Mouse (Mus musculus) MEL (cell line): ENCODE measurements around the gene Polr2l. TPM values are rescaled to one million over a fixed set of nuclear protein-coding genes. Genes with fewer than 3 reads are reported as not detected.

ENCODE experiments used
- DNase-seq: peaks from one replicate; pipeline ENCODE4 v3.0.0; 2011; ENCODE audit warnings: low read depth, low spot score
- H3K27ac ChIP-seq: 2 replicates; pipeline ENCODE4 v1.5.1; 2012; ENCODE audit warnings: low read depth, mild to moderate bottlenecking, control low read depth, low read length, moderate library complexity; ENCODE audit not compliant: control insufficient read depth
- H3K27me3 ChIP-seq, 2 experiments: fragments of 150-350 bp in 1 of 2; sonication (generic) in 1 of 2; 2 replicates each; pipeline ENCODE4 v1.6.1; 2012; ENCODE audit warnings: low read length in 2 of 2, mild to moderate bottlenecking in 2 of 2, improper control_type of control experiment in 1 of 2, moderate library complexity in 1 of 2; ENCODE audit not compliant: insufficient read depth in 2 of 2, control insufficient read depth in 1 of 2
- H3K36me3 ChIP-seq, 2 experiments: 2 replicates each; pipeline ENCODE4 v1.6.1; 2012 to 2014; ENCODE audit warnings: low read length in 2 of 2, improper control_type of control experiment in 1 of 2, inconsistent platforms in 1 of 2, mild to moderate bottlenecking in 1 of 2; ENCODE audit not compliant: insufficient read depth in 2 of 2, control insufficient read depth in 1 of 2
- H3K4me1 ChIP-seq, 2 experiments: fragments of 150-350 bp in 1 of 2; sonication (generic) in 1 of 2; 2 replicates each; pipeline ENCODE4 v1.6.1; 2012; ENCODE audit warnings: low read length in 2 of 2, improper control_type of control experiment in 1 of 2, mild to moderate bottlenecking in 1 of 2; ENCODE audit not compliant: insufficient read depth in 2 of 2, control insufficient read depth in 1 of 2
- H3K4me3 ChIP-seq, 2 experiments: fragments of 150-350 bp in 1 of 2; sonication (generic) in 1 of 2; 2 replicates each; pipeline ENCODE4 v1.5.1; 2012; ENCODE audit warnings: low read depth in 2 of 2, low read length in 2 of 2, mild to moderate bottlenecking in 2 of 2, moderate library complexity in 2 of 2, control low read depth in 1 of 2, improper control_type of control experiment in 1 of 2; ENCODE audit not compliant: control insufficient read depth in 1 of 2, insufficient read depth in 1 of 2
- H3K79me2 ChIP-seq: 2 replicates; pipeline ENCODE4 v1.6.1; 2012; ENCODE audit warnings: mild to moderate bottlenecking, low read length, moderate library complexity; ENCODE audit not compliant: control insufficient read depth, poor library complexity, insufficient read depth
- H3K9ac ChIP-seq: 2 replicates; pipeline ENCODE4 v1.6.1; 2012; ENCODE audit warnings: low read depth, mild to moderate bottlenecking, control low read depth, low read length, moderate library complexity; ENCODE audit not compliant: control insufficient read depth, poor library complexity, severe bottlenecking
- H3K9me3 ChIP-seq: fragments of 150-350 bp; sonication (generic); replicated peaks from 2 replicates; pipeline ENCODE4 v1.6.1; 2012; ENCODE audit warnings: mild to moderate bottlenecking, low read length, improper control_type of control experiment, moderate library complexity; ENCODE audit not compliant: insufficient read depth
- BHLHE40 ChIP-seq: IDR thresholded peaks from 2 replicates; pipeline ENCODE4 v1.6.1; 2012; ENCODE audit warnings: low read depth, mild to moderate bottlenecking, inconsistent platforms, low read length, improper control_type of control experiment, borderline replicate concordance
- CHD1 ChIP-seq: IDR thresholded peaks from 2 replicates; pipeline ENCODE4 v1.6.1; 2012; ENCODE audit warnings: low read depth, mild to moderate bottlenecking, inconsistent platforms, low read length, improper control_type of control experiment
- CTCF ChIP-seq, 3 experiments: IDR thresholded peaks in 2 of 3; conservative IDR thresholded peaks in 1 of 3; 2 replicates each; pipeline ENCODE4 v1.5.1; 2011 to 2012; ENCODE audit warnings: low read length in 3 of 3, low read depth in 2 of 3, mild to moderate bottlenecking in 2 of 3, improper control_type of control experiment in 1 of 3, inconsistent platforms in 1 of 3, mixed read lengths in 1 of 3, moderate library complexity in 1 of 3; ENCODE audit not compliant: control insufficient read depth in 1 of 3, insufficient read depth in 1 of 3, poor library complexity in 1 of 3, severe bottlenecking in 1 of 3
- EP300 ChIP-seq, 2 experiments: IDR thresholded peaks; 2 replicates each; pipeline ENCODE4 v1.6.1; 2011; ENCODE audit warnings: improper control_type of control experiment in 2 of 2, low read length in 2 of 2, low read depth in 1 of 2, mild to moderate bottlenecking in 1 of 2
- ETS1 ChIP-seq: IDR thresholded peaks from 2 replicates; pipeline ENCODE4 v1.6.1; 2012; ENCODE audit warnings: low read depth, mild to moderate bottlenecking, inconsistent platforms, low read length, improper control_type of control experiment, moderate library complexity
- GABPA ChIP-seq: IDR thresholded peaks from 2 replicates; pipeline ENCODE4 v1.6.1; 2012; ENCODE audit warnings: low read depth, mild to moderate bottlenecking, inconsistent platforms, low read length, improper control_type of control experiment, moderate library complexity
- GATA1 ChIP-seq: IDR thresholded peaks from 2 replicates; pipeline ENCODE4 v1.6.1; 2011; ENCODE audit warnings: low read depth, low read length, improper control_type of control experiment
- JUND ChIP-seq: IDR thresholded peaks from 2 replicates; pipeline ENCODE4 v1.6.1; 2011; ENCODE audit warnings: low read depth, mild to moderate bottlenecking, improper control_type of control experiment, low read length
- KAT2A ChIP-seq: conservative IDR thresholded peaks from 2 replicates; pipeline ENCODE4 v1.6.1; 2012; ENCODE audit warnings: low read depth, low read length, improper control_type of control experiment, inconsistent platforms
- MAX ChIP-seq: IDR thresholded peaks from 2 replicates; pipeline ENCODE4 v1.6.1; 2011; ENCODE audit warnings: low read length, improper control_type of control experiment
- MAZ ChIP-seq: IDR thresholded peaks from 2 replicates; pipeline ENCODE4 v1.6.1; 2012; ENCODE audit warnings: low read depth, mild to moderate bottlenecking, inconsistent platforms, low read length, improper control_type of control experiment
- MXI1 ChIP-seq: IDR thresholded peaks from 2 replicates; pipeline ENCODE4 v1.6.1; 2011; ENCODE audit warnings: mild to moderate bottlenecking, low read depth, low read length, improper control_type of control experiment
- MYB ChIP-seq: IDR thresholded peaks from 2 replicates; pipeline ENCODE4 v1.6.1; 2011; ENCODE audit warnings: mild to moderate bottlenecking, low read depth, low read length, improper control_type of control experiment
- MYC ChIP-seq: IDR thresholded peaks from 2 replicates; pipeline ENCODE4 v1.6.1; 2011; ENCODE audit warnings: low read depth, mild to moderate bottlenecking, low read length, improper control_type of control experiment, moderate library complexity
- NELFE ChIP-seq: IDR thresholded peaks from 2 replicates; pipeline ENCODE4 v1.6.1; 2011; ENCODE audit warnings: low read depth, low read length, improper control_type of control experiment
- NRF1 ChIP-seq: IDR thresholded peaks from 2 replicates; pipeline ENCODE4 v1.6.1; 2014; ENCODE audit warnings: low read depth, mild to moderate bottlenecking, inconsistent platforms, low read length, improper control_type of control experiment, moderate library complexity; ENCODE audit not compliant: poor library complexity, insufficient read depth, severe bottlenecking
- POLR2A ChIP-seq, 2 experiments: IDR thresholded peaks; 2 replicates each; pipeline ENCODE4 v1.6.1; 2011 to 2012; ENCODE audit warnings: low read length in 2 of 2, mild to moderate bottlenecking in 2 of 2, control low read depth in 1 of 2, improper control_type of control experiment in 1 of 2, low read depth in 1 of 2, moderate library complexity in 1 of 2; ENCODE audit not compliant: control insufficient read depth in 1 of 2, insufficient read depth in 1 of 2, poor library complexity in 1 of 2
- POLR2AphosphoS2 ChIP-seq: IDR thresholded peaks from 2 replicates; pipeline ENCODE4 v1.6.1; 2011; ENCODE audit warnings: low read length, improper control_type of control experiment
- POLR2AphosphoS5 ChIP-seq: IDR thresholded peaks from 2 replicates; pipeline ENCODE4 v1.6.1; 2012; ENCODE audit warnings: low read depth, borderline replicate concordance, mild to moderate bottlenecking, inconsistent platforms, low read length, moderate library complexity, mixed read lengths
- RCOR1 ChIP-seq: IDR thresholded peaks from 2 replicates; pipeline ENCODE4 v1.6.1; 2012; ENCODE audit warnings: low read depth, mild to moderate bottlenecking, inconsistent platforms, low read length, improper control_type of control experiment
- SIN3A ChIP-seq: IDR thresholded peaks from 2 replicates; pipeline ENCODE4 v1.6.1; 2012; ENCODE audit warnings: low read length, improper control_type of control experiment, inconsistent platforms
- SMC3 ChIP-seq: IDR thresholded peaks from 2 replicates; pipeline ENCODE4 v1.6.1; 2011; ENCODE audit warnings: low read depth, low read length, improper control_type of control experiment
- TAL1 ChIP-seq: IDR thresholded peaks from 2 replicates; pipeline ENCODE4 v1.6.1; 2012; ENCODE audit warnings: mild to moderate bottlenecking, inconsistent platforms, low read length, moderate library complexity, mixed read lengths
- TBP ChIP-seq: IDR thresholded peaks from 2 replicates; pipeline ENCODE4 v1.8.0; 2011; ENCODE audit warnings: low read depth, low read length, improper control_type of control experiment
- TCF12 ChIP-seq: IDR thresholded peaks from 2 replicates; pipeline ENCODE4 v1.6.1; 2014; ENCODE audit warnings: low read depth, mild to moderate bottlenecking, inconsistent platforms, low read length, improper control_type of control experiment, moderate library complexity
- UBTF ChIP-seq: IDR thresholded peaks from 2 replicates; pipeline ENCODE4 v1.6.1; 2012; ENCODE audit warnings: low read depth, mild to moderate bottlenecking, inconsistent platforms, low read length, improper control_type of control experiment, moderate library complexity, borderline replicate concordance; ENCODE audit not compliant: insufficient read depth
- ZC3H11A ChIP-seq: IDR thresholded peaks from 2 replicates; pipeline ENCODE4 v1.6.1; 2012; ENCODE audit warnings: low read depth, mild to moderate bottlenecking, inconsistent platforms, low read length, improper control_type of control experiment
- ZMIZ1 ChIP-seq: IDR thresholded peaks from 2 replicates; pipeline ENCODE4 v1.6.1; 2012; ENCODE audit warnings: low read depth, mild to moderate bottlenecking, inconsistent platforms, low read length, improper control_type of control experiment, moderate library complexity
- ZNF384 ChIP-seq: IDR thresholded peaks from 2 replicates; pipeline ENCODE4 v1.6.1; 2012; ENCODE audit warnings: low read depth, mild to moderate bottlenecking, inconsistent platforms, low read length, improper control_type of control experiment
- polyA plus RNA-seq, 2 experiments: library from polyadenylated mRNA; stranded (reverse) in 1 of 2; unstranded in 1 of 2; fragments of >175 nt in 1 of 2; fragments of >200 nt in 1 of 2; gene quantifications; 2 replicates each; pipeline versions ENCODE4 v1.2.1 to v1.2.4; 2012; ENCODE audit warnings: low replicate concordance in 2 of 2, low read depth in 1 of 2; ENCODE audit not compliant: insufficient read length in 2 of 2, insufficient read depth in 1 of 2, missing spikeins in 1 of 2
- total RNA-seq: library from RNA; depleted of rRNA; stranded (reverse); fragments of 300-350 nt; gene quantifications from 2 replicates; pipeline ENCODE4 v1.2.3, GENCODE M21; 2012

The Polr2l gene
- total and polyA plus RNA-seq, 3 experiments: 82.4 to 114 TPM; not detected in 1

- Histone ChIP-seq H3K9me3 (no peaks in the 10 kb centered on the region), H3K4me1 (peaks cover 0 to 26% of the 10 kb centered on the region in 2 experiments; a peak in 2 of 4 replicates), H3K27ac (no peak overlapping the region), H3K36me3 (peaks cover 15 to 19% of the 10 kb centered on the region in 2 experiments), H3K79me2 (peaks cover 25% of the 10 kb centered on the region), H3K27me3 (no peaks in the 10 kb centered on the region), H3K9ac (no peak overlapping the region), H3K4me3 (no peak overlapping the region)
- DNase-seq: peak; percentile 61
- TF ChIP-seq ZNF384 (no peak), POLR2AphosphoS2 (peak; percentile 82; the same call in 1 of the 2 replicates), SIN3A (no peak), RCOR1 (peak; percentile 12; the same call in 1 of the 2 replicates), EP300 (IDR thresholded peaks at IDR 0.05; ENCODE audit: low read depth in 1 of 2, low read length in 2 of 2) (no peak), MYC (no peak), POLR2A (IDR thresholded peaks at IDR 0.05; ENCODE audit: control insufficient read depth in 1 of 2, insufficient read depth in 1 of 2, low read depth in 1 of 2, low read length in 2 of 2, poor library complexity in 1 of 2) (peak; percentile 47 to 73; a peak in 3 of 4 replicates)
These were observed 23.0 kb downstream of the Polr2l start for GRCm38 (mm10) chr7:141451928-141452327.

GRCm38 (mm10) chr7:141447110-141447991, 27.6 kb downstream of the Polr2l start, which contains the start of gene Rplp2:
Gene Rplp2 (plus strand): TSS chr7:141447370.
- H3K36me3 ChIP-seq: peaks cover 15 to 32% of the 10 kb centered on the region in 2 experiments
- H3K4me3 ChIP-seq: peak within 1 kb of the TSS; percentile 72 to 87
- peak within 1 kb of the TSS; percentile 92 for H3K9ac ChIP-seq
- no peaks in the 10 kb centered on the region for H3K9me3 ChIP-seq
- peaks cover 0 to 36% of the 10 kb centered on the region in 2 experiments; a peak in 2 of 4 replicates for H3K4me1 ChIP-seq
- H3K27ac ChIP-seq: peak within 1 kb of the TSS; percentile 92
- no peaks in the 10 kb centered on the region for H3K27me3 ChIP-seq
- DNase-seq: peak; percentile 98
- H3K79me2 ChIP-seq: peaks cover 40% of the 10 kb centered on the region
- TF ChIP-seq POLR2AphosphoS2 (peak; percentile 88), MAX (peak; percentile 98), UBTF (no peak), GABPA (no peak), ETS1 (peak; percentile 39; the same call in 1 of the 2 replicates), JUND (no peak), KAT2A (peak; percentile 86), MAZ (peak; percentile 21; the same call in 1 of the 2 replicates), TAL1 (no peak), CTCF (IDR thresholded peaks at IDR 0.05 in 2 of 3, conservative IDR thresholded peaks at IDR 0.05 in 1 of 3; ENCODE audit: control insufficient read depth in 1 of 3, insufficient read depth in 1 of 3, low read depth in 2 of 3, low read length in 3 of 3, poor library complexity in 1 of 3, severe bottlenecking in 1 of 3) (0 out of 6 replicates have a peak, but pooled peaks of 1 of the 3 experiments have one; percentile 7), NELFE (peak; percentile 84), POLR2A (IDR thresholded peaks at IDR 0.05; ENCODE audit: control insufficient read depth in 1 of 2, insufficient read depth in 1 of 2, low read depth in 1 of 2, low read length in 2 of 2, poor library complexity in 1 of 2) (peak; percentile 87 to 93), MYC (peak; percentile 98), MXI1 (peak; percentile 99), BHLHE40 (no peak; the same call in 1 of the 2 replicates), ZMIZ1 (peak; percentile 72), CHD1 (0 out of 2 replicates have a peak, but pooled peaks have one; percentile 63), TBP (peak; percentile 87; the same call in 1 of the 2 replicates), ZC3H11A (no peak), TCF12 (peak; percentile 65), SMC3 (no peak), RCOR1 (no peak), MYB (no peak), NRF1 (peak; percentile 50; the same call in 1 of the 2 replicates), POLR2AphosphoS5 (0 out of 2 replicates have a peak, but pooled peaks have one; percentile 17), GATA1 (no peak)
